Mouse (Mus musculus) myocyte (in vitro differentiated cells): ENCODE data around the gene Ruvbl2. TPM values are rescaled to one million over a fixed set of nuclear protein-coding genes. Genes with fewer than 3 reads are reported as not detected.
"Not testable (repeated sequence)": the region's sequence is repeated elsewhere in the genome, so short reads cannot be mapped to it uniquely, and the experiment has no call there.

Source experiments
- H3K27me3 ChIP-seq: one replicate; pipeline ENCODE4 v1.6.1; 2011; ENCODE audit not compliant: control insufficient read depth, insufficient read depth, insufficient read length
- H3K36me3 ChIP-seq: one replicate; pipeline ENCODE4 v1.6.1; 2011; ENCODE audit not compliant: control insufficient read depth, insufficient read depth
- H3K4me2 ChIP-seq: one replicate; pipeline ENCODE4 v1.6.1; 2011; ENCODE audit warnings: low read depth, control low read depth
- H3K4me3 ChIP-seq: one replicate; pipeline ENCODE4 v1.5.1; 2011; ENCODE audit warnings: mild to moderate bottlenecking, control low read depth, moderate library complexity
- H3K79me2 ChIP-seq: one replicate; pipeline ENCODE4 v1.6.1; 2011; ENCODE audit not compliant: control insufficient read depth, insufficient read depth
- H3ac ChIP-seq: one replicate; pipeline ENCODE4 v1.6.1; 2011; ENCODE audit not compliant: control insufficient read depth, insufficient read length
- CEBPB ChIP-seq: IDR thresholded peaks from 2 replicates; pipeline ENCODE4 v1.6.1; 2011; ENCODE audit warnings: mild to moderate bottlenecking, moderate library complexity; ENCODE audit not compliant: poor library complexity, insufficient read depth, severe bottlenecking
- E2F4 ChIP-seq: IDR thresholded peaks from one replicate; pipeline ENCODE4 v1.6.1; 2011; ENCODE audit warnings: mild to moderate bottlenecking, control low read depth, moderate library complexity; ENCODE audit not compliant: insufficient read depth
- MAX ChIP-seq: IDR thresholded peaks from one replicate; pipeline ENCODE4 v1.6.1; 2011; ENCODE audit warnings: low read depth, mild to moderate bottlenecking, control low read depth
- MYOD1 ChIP-seq, 3 experiments: IDR thresholded peaks; one replicate each; pipeline ENCODE4 v1.6.1; 2011; ENCODE audit warnings: control low read depth in 2 of 3, low read depth in 2 of 3, mild to moderate bottlenecking in 2 of 3, moderate library complexity in 1 of 3; ENCODE audit not compliant: insufficient read length in 2 of 3, control insufficient read depth in 1 of 3
- MYOG ChIP-seq, 3 experiments: IDR thresholded peaks; one replicate each; pipeline ENCODE4 v1.6.1; 2011; ENCODE audit warnings: control low read depth in 2 of 3, low read depth in 2 of 3, mild to moderate bottlenecking in 2 of 3; ENCODE audit not compliant: insufficient read length in 2 of 3, control insufficient read depth in 1 of 3, insufficient read depth in 1 of 3
- POLR2A ChIP-seq: IDR thresholded peaks from one replicate; pipeline ENCODE4 v1.6.1; 2011; ENCODE audit warnings: low read depth, mild to moderate bottlenecking, control low read depth, moderate library complexity; ENCODE audit not compliant: insufficient read length
- POLR2AphosphoS2 ChIP-seq: IDR thresholded peaks from one replicate; pipeline ENCODE4 v1.6.1; 2011; ENCODE audit warnings: low read depth, control low read depth; ENCODE audit not compliant: insufficient read length
- REST ChIP-seq: IDR thresholded peaks from one replicate; pipeline ENCODE4 v1.6.1; 2011; ENCODE audit warnings: mild to moderate bottlenecking, control low read depth, moderate library complexity; ENCODE audit not compliant: insufficient read depth, insufficient read length
- SRF ChIP-seq: IDR thresholded peaks from one replicate; pipeline ENCODE4 v1.6.1; 2011; ENCODE audit warnings: low read depth; ENCODE audit not compliant: control insufficient read depth, insufficient read length
- TCF12 ChIP-seq: IDR thresholded peaks from one replicate; pipeline ENCODE4 v1.6.1; 2011; ENCODE audit warnings: mild to moderate bottlenecking, control low read depth; ENCODE audit not compliant: poor library complexity, insufficient read depth, severe bottlenecking
- TCF3 ChIP-seq: IDR thresholded peaks from one replicate; pipeline ENCODE4 v1.6.1; 2011; ENCODE audit warnings: low read depth, control low read depth; ENCODE audit not compliant: insufficient read length
- USF1 ChIP-seq: IDR thresholded peaks from one replicate; pipeline ENCODE4 v1.6.1; 2011; ENCODE audit warnings: low read depth, mild to moderate bottlenecking, control low read depth, moderate library complexity
- polyA plus RNA-seq: library from polyadenylated mRNA; unstranded; fragments of >200 nt; fragmentation: generic; extraction: Trizol; gene quantifications from one replicate; pipeline ENCODE4 v1.2.1, GENCODE M21; 2012; ENCODE audit warnings: missing spikeins

Ruvbl2 gene
- polyA plus RNA-seq, 1 experiment, result 118 TPM

- H3ac ChIP-seq, result no peak overlapping the region
- peak overlapping the region; percentile 65 for H3K4me2 ChIP-seq
- TF ChIP-seq E2F4, result no peak
- no peak for TF ChIP-seq POLR2A
- no peak for TF ChIP-seq MAX
- no peak for TF ChIP-seq SRF
- TF ChIP-seq REST, result no peak
- TF ChIP-seq TCF12, result no peak
- TF ChIP-seq USF1, result no peak
- TF ChIP-seq CEBPB, result no peak
- TF ChIP-seq MYOG (IDR thresholded peaks at IDR 0.05; ENCODE audit: control insufficient read depth in 1 of 3, insufficient read depth in 1 of 3, insufficient read length in 2 of 3, low read depth in 2 of 3), result no peak
- peaks cover 57% of the 10 kb centered on the region for H3K79me2 ChIP-seq
- H3K36me3 ChIP-seq, result peaks cover 40% of the 10 kb centered on the region
- peak overlapping the region; percentile 99 for H3K4me3 ChIP-seq
- no peaks in the 10 kb centered on the region for H3K27me3 ChIP-seq
These were observed 23.9 kb upstream of the Ruvbl2 start for GRCm38 (mm10) chr7:45461781-45462180.

GRCm38 (mm10) chr7:45461326-45461725, 23.4 kb upstream of the Ruvbl2 start:
- Histone ChIP-seq H3ac (no peak overlapping the region), H3K79me2 (peaks cover 57% of the 10 kb centered on the region), H3K36me3 (peaks cover 40% of the 10 kb centered on the region), H3K4me3 (peak overlapping the region; percentile 99), H3K27me3 (no peaks in the 10 kb centered on the region), H3K4me2 (peak overlapping the region; percentile 100)
- TF ChIP-seq MAX (no peak), CEBPB (no peak), POLR2AphosphoS2 (no peak), MYOG (IDR thresholded peaks at IDR 0.05; ENCODE audit: control insufficient read depth in 1 of 3, insufficient read depth in 1 of 3, insufficient read length in 2 of 3, low read depth in 2 of 3) (peak in 2 of 3 experiments; percentile 26 to 56), MYOD1 (IDR thresholded peaks at IDR 0.05; ENCODE audit: control insufficient read depth in 1 of 3, insufficient read length in 2 of 3, low read depth in 2 of 3) (peak in 2 of 3 experiments; percentile 37 to 54)

GRCm38 (mm10) chr7:45460860-45461314, 23.0 kb upstream of the Ruvbl2 start:
- Histone ChIP-seq H3K36me3 (peaks cover 40% of the 10 kb centered on the region), H3K4me3 (peak overlapping the region; percentile 99), H3ac (no peak overlapping the region), H3K79me2 (peaks cover 52% of the 10 kb centered on the region), H3K27me3 (no peaks in the 10 kb centered on the region), H3K4me2 (peak overlapping the region; percentile 100)
- peak; percentile 78 for TF ChIP-seq POLR2A
- TF ChIP-seq TCF3, result peak; percentile 40
- no peak for TF ChIP-seq E2F4
- peak in 2 of 3 experiments; percentile 91 to 96 for TF ChIP-seq MYOD1 (IDR thresholded peaks at IDR 0.05; ENCODE audit: control insufficient read depth in 1 of 3, insufficient read length in 2 of 3, low read depth in 2 of 3)
- TF ChIP-seq REST, result no peak
- TF ChIP-seq SRF, result peak; percentile 51
- TF ChIP-seq CEBPB, result no peak
- peak; percentile 69 for TF ChIP-seq TCF12
- TF ChIP-seq POLR2AphosphoS2, result peak; percentile 91
- TF ChIP-seq MYOG (IDR thresholded peaks at IDR 0.05; ENCODE audit: control insufficient read depth in 1 of 3, insufficient read depth in 1 of 3, insufficient read length in 2 of 3, low read depth in 2 of 3), result peak in 2 of 3 experiments; percentile 77 to 94
- TF ChIP-seq MAX, result no peak
- TF ChIP-seq USF1, result no peak

- peak overlapping the region; percentile 100 for H3K4me2 ChIP-seq
- H3K27me3 ChIP-seq, result no peaks in the 10 kb centered on the region
- TF ChIP-seq POLR2A (no peak), SRF (no peak), TCF12 (no peak), MYOG (IDR thresholded peaks at IDR 0.05; ENCODE audit: control insufficient read depth in 1 of 3, insufficient read depth in 1 of 3, insufficient read length in 2 of 3, low read depth in 2 of 3) (no peak)
- H3K36me3 ChIP-seq, result peaks cover 40% of the 10 kb centered on the region
- peak overlapping the region; percentile 99 for H3K4me3 ChIP-seq
- H3K79me2 ChIP-seq, result peaks cover 47% of the 10 kb centered on the region
- H3ac ChIP-seq, result peak overlapping the region; percentile 61
These were observed 22.5 kb upstream of the Ruvbl2 start for GRCm38 (mm10) chr7:45460377-45460776.

GRCm38 (mm10) chr7:45459564-45460140, 21.8 kb upstream of the Ruvbl2 start, which contains the start of gene Ftl1:
TSS of gene Ftl1 (minus strand) at chr7:45459884.
- Histone ChIP-seq H3K79me2 (peaks cover 40% of the 10 kb centered on the region), H3K36me3 (peaks cover 37% of the 10 kb centered on the region), H3K4me2 (peak within 1 kb of the TSS; percentile 100), H3K4me3 (peak within 1 kb of the TSS; percentile 99), H3ac (peak within 1 kb of the TSS; percentile 61)
- not testable (repeated sequence) for H3K27me3 ChIP-seq
- TF ChIP-seq POLR2AphosphoS2 (peak; percentile 84), USF1 (peak; percentile 53), POLR2A (peak; percentile 75)
